Mouse (Mus musculus) embryonic fibroblast, embryonic 13.5 days (primary cell): ENCODE measurements around the gene Sh3pxd2b.

ENCODE experiments used
- CTCF ChIP-seq: IDR thresholded peaks from 2 replicates; pipeline ENCODE4 v1.5.1; 2011; ENCODE audit warnings: mild to moderate bottlenecking, control low read depth, low read length, moderate library complexity, borderline replicate concordance; ENCODE audit not compliant: insufficient read depth
- POLR2A ChIP-seq: IDR thresholded peaks from 2 replicates; pipeline ENCODE4 v1.6.1; 2011; ENCODE audit warnings: low read depth, mild to moderate bottlenecking, control low read depth, low read length, moderate library complexity

DNA sequence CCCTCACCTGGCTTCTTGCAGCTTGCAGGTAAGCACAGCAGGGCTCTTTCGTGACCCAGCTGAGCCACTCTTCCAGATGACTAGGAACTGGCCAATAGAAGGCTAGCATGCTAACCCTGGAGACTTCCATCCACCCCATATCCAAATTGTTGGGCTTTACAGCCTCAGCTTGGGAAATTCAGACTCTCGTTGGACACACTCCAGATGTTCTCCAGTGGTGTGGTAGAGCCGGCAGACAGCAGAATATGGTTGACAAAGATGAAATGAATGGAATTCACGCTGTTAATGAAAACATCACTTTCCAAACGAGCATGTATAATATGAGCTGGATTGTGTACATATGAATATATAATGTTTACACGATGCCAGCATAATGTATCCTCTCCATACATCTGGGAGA lies 48.2 kb downstream of the Sh3pxd2b start:
- TF ChIP-seq CTCF (no peak), POLR2A (no peak)
